Mouse (Mus musculus): ENCODE measurements around the gene Mapk1ip1. TPM values are rescaled to one million over a fixed set of nuclear protein-coding genes. Genes with fewer than 3 reads are reported as not detected.

Gene Mapk1ip1
- not detected in 2 replicates for polyA plus RNA-seq (2012; ENCODE audit: insufficient read depth, insufficient read length, low replicate concordance, missing spikeins)

DNA sequence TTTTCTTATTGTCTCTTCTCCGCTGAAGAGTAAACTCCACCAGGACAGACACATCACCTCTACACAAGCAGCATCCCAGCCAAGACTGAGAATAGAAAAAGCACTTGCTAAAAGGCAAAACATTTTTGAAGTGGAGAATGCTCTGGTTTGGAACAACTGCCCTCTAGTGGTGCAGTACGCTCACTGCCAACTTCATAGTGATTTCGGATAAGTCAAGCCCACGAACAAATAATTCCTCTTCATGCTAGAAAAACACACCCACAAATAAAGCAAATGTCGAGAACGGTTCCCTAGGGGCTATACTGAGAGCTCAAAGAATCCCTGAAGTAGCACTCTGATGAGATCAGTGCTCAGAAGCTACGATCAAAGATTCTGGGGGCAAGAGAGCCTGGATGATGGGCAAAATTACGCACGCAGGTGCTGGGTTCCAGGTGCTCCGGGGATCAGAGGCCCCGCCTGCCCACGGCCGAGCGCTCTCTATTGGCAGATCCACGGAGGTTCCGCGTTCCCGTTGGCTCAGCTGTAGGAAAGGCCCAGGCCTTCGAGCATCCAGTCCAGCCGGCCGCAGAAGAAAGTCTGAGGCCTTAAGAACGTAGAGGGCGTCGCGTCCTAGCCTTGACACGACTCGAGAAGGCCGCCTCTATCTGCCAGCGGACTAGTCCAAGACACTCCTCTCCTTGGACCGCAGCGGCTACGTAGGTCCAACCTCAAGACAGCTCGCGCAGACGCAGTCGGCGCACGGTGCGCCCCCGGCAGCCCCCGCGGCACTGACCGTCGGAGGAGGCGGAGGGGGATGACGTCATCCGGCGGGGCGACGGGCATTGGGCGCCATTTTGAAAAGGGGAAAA is at the start of gene Mapk1ip1, which contains the start of gene Ppp2r2d:
Mapk1ip1 (minus strand) TSS at position 730 of the 848 bp plus-strand sequence.
Ppp2r2d (plus strand) TSS at position 536 of the 848 bp plus-strand sequence.
- Histone ChIP-seq H3K4me1 (ENCODE audit: control insufficient read depth, insufficient read depth, low read length) (peaks cover 25% of the 10 kb centered on the region), H3K4me3 (ENCODE audit: insufficient read depth, low read depth, low read length) (peak within 1 kb of the TSS; percentile 84), H3K27ac (ENCODE audit: insufficient read depth, low read depth, low read length) (peak within 1 kb of the TSS; percentile 90)
- TF ChIP-seq CTCF (IDR thresholded peaks at IDR 0.05; ENCODE audit: insufficient read depth, low read depth, low read length): peak; percentile 53; the same call in 1 of the 2 replicates
- peak; percentile 87 for TF ChIP-seq POLR2A (IDR thresholded peaks at IDR 0.05; ENCODE audit: insufficient read depth, low read depth, low read length)
- under 1% methylated on average over 51 of the region's 51 CpGs for WGBS

DNA sequence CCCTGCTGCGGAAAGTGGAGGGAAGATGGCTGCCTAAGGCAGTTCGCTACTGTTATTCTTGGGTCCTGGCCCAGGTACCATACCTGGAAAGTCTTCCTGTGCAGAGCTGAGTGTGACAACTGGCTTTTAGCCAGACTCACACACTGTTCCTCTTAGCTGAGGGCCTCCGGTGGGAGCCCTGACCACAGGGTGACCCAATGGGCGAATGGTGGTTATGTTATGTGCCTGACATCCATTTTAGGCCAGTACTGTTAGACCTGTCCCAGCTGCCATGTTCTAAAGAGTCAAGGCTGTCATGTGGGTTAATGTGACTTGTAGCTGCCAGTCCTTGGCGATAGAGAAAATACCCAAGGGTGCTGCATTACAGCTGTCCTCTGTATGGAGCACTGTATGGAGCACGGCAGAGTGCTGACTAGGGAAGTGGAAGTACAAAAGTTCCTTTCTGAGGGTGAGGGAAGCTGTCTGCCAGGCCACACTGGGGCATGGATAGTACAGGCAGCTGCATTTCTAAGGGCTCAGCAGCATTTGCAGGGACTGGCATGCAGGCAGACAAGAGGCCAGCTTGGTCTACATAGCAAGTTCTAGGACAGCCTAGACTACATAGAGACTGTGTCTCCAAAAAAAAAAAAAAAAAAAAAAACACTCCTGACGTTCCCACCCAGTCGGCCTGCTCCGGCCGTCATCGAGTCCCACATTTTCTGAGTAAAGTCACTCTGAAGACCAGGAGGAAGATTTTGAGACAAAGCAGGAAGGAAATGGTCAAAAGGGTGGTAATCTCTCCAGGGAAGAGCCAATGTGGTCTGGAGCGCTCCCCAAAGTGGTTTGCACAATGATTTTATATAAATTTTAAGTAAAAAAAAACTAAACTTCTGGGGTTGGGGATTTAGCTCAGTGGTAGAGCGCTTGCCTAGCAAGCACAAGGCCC is 39.6 kb upstream of the Mapk1ip1 start:
- whole genome bisulfite sequencing: 90% methylated on average over 12 of the region's 13 CpGs
- TF ChIP-seq POLR2A (IDR thresholded peaks at IDR 0.05; ENCODE audit: insufficient read depth, low read depth, low read length): no peak
- no peak for TF ChIP-seq CTCF (IDR thresholded peaks at IDR 0.05; ENCODE audit: insufficient read depth, low read depth, low read length)
- H3K4me1 ChIP-seq (ENCODE audit: control insufficient read depth, insufficient read depth, low read length): peaks cover 2% of the 10 kb centered on the region; the same call in 1 of the 2 replicates

DNA sequence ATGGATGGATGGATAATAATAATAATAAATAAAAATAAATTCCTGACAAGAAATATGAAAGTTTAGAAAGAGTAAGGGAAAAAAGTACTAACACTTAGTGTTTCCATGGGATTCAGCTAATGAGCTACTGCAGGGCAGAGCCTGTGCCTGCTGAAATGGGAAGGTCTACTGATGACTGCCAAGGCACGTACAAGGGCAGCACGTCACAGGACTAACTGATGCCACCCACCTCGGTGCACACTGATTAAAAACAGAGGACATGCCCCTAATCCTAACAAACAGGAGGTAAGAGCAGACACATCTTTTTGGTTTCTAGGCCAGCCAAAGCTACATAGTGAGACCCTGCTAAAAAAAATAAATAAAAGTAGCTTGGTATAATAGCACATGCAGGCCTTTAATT is 37.7 kb upstream of the Mapk1ip1 start:
- TF ChIP-seq CTCF (IDR thresholded peaks at IDR 0.05; ENCODE audit: insufficient read depth, low read depth, low read length): no peak
- TF ChIP-seq POLR2A (IDR thresholded peaks at IDR 0.05; ENCODE audit: insufficient read depth, low read depth, low read length): no peak
- Histone ChIP-seq H3K27ac (ENCODE audit: insufficient read depth, low read depth, low read length) (no peak overlapping the region), H3K4me1 (ENCODE audit: control insufficient read depth, insufficient read depth, low read length) (peaks cover 2% of the 10 kb centered on the region; the same call in 1 of the 2 replicates), H3K4me3 (ENCODE audit: insufficient read depth, low read depth, low read length) (no peak overlapping the region)
- 93% methylated on average over 3 of the region's 3 CpGs for WGBS

More for the DNA sequence above, 39.6 kb upstream of the Mapk1ip1 start:
- Histone ChIP-seq H3K4me3 (ENCODE audit: insufficient read depth, low read depth, low read length) (no peak overlapping the region), H3K27ac (ENCODE audit: insufficient read depth, low read depth, low read length) (no peak overlapping the region)

DNA sequence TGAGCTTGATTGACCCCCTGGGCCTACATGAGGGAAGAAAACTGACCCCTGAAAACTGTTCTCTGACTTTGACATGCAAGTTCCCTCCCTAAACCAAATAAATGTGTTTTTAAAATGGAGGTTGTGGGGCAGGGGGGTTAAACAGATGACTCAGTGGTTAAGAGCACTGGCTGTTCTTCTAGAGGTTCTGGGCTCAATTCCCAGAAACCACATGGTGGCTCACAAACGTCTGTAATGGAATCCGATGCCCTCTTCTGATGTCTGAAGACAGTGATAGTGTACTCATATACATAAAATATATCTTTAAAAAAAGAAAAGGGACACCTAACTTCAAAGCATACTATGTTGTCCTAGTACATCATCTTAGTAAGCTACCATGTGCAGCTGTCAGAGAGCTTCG is 29.0 kb upstream of the Mapk1ip1 start:
- Histone ChIP-seq H3K27ac (ENCODE audit: insufficient read depth, low read depth, low read length) (no peak overlapping the region), H3K4me1 (ENCODE audit: control insufficient read depth, insufficient read depth, low read length) (no peaks in the 10 kb centered on the region; the same call in 1 of the 2 replicates), H3K4me3 (ENCODE audit: insufficient read depth, low read depth, low read length) (no peak overlapping the region)
- TF ChIP-seq CTCF (IDR thresholded peaks at IDR 0.05; ENCODE audit: insufficient read depth, low read depth, low read length) (no peak), POLR2A (IDR thresholded peaks at IDR 0.05; ENCODE audit: insufficient read depth, low read depth, low read length) (no peak)
- WGBS: 54% methylated on average over 3 of the region's 3 CpGs

DNA sequence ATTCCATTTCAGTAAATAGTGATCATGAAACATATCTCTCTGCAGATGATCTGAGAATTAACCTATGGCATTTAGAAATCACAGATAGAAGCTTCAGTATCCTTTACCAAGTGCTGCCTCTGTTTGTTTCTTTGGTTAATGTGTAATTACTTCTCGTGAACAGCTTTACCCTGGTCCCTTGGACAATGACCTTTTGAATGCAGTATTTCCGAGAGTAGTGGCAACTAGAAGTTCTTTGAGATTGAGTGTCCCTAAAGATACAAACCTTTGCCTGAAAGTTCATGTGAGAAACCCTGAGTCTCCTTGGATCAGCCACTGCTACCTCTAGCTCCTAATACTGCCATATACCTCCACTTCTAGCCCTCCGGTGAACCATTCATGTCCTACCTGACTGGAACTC is 26.9 kb upstream of the Mapk1ip1 start:
- no peak overlapping the region for H3K27ac ChIP-seq (ENCODE audit: insufficient read depth, low read depth, low read length)
- TF ChIP-seq POLR2A (IDR thresholded peaks at IDR 0.05; ENCODE audit: insufficient read depth, low read depth, low read length) (no peak), CTCF (IDR thresholded peaks at IDR 0.05; ENCODE audit: insufficient read depth, low read depth, low read length) (no peak)
- no peak overlapping the region for H3K4me3 ChIP-seq (ENCODE audit: insufficient read depth, low read depth, low read length)
- WGBS: 87% methylated on average over 3 of the region's 3 CpGs
- no peaks in the 10 kb centered on the region for H3K4me1 ChIP-seq (ENCODE audit: control insufficient read depth, insufficient read depth, low read length)

DNA sequence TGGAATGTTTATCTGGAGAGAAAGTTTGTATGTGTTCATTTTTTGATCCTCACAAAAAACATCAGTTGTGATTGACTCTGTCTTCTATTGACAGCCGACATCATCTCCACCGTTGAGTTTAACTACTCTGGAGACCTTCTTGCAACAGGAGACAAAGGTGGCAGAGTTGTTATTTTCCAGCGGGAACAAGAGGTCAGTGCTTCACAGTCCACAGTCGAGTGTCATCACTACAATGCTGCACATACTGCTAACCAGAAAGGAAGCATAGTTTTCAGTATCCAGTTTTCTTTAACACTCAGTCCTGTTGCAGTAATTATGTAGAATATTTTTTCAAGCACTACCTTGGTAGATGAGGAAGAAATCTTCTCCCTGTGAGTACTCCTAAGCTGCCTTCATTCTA is 22.2 kb upstream of the Mapk1ip1 start:
- no peak overlapping the region for H3K4me3 ChIP-seq (ENCODE audit: insufficient read depth, low read depth, low read length)
- peaks cover 4% of the 10 kb centered on the region; the same call in 1 of the 2 replicates for H3K4me1 ChIP-seq (ENCODE audit: control insufficient read depth, insufficient read depth, low read length)
- H3K27ac ChIP-seq (ENCODE audit: insufficient read depth, low read depth, low read length): no peak overlapping the region
- no peak for TF ChIP-seq CTCF (IDR thresholded peaks at IDR 0.05; ENCODE audit: insufficient read depth, low read depth, low read length)
- TF ChIP-seq POLR2A (IDR thresholded peaks at IDR 0.05; ENCODE audit: insufficient read depth, low read depth, low read length): no peak
- WGBS: 93% methylated on average over 4 of the region's 4 CpGs

DNA sequence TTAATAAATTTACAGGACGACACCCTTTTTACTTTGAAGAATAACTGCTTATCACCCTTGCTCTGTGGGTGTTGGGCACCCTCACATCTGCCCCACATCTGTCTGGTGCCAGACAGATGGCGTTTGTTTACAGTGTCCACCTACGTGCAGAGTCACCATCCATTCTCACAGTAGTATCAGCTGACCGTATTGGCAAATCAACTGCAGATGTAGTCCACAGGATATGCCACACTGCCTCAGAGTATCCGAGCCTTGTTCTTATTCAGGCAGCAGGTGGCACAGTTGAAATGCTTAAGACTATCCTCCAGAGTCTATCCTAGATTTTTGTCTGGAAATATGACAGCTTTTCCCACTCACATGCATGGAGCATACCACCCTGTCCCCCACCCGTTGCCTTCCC is 21.2 kb upstream of the Mapk1ip1 start:
- 67% methylated on average over 6 of the region's 6 CpGs for WGBS
- H3K4me1 ChIP-seq (ENCODE audit: control insufficient read depth, insufficient read depth, low read length): peaks cover 4% of the 10 kb centered on the region; the same call in 1 of the 2 replicates
- TF ChIP-seq CTCF (IDR thresholded peaks at IDR 0.05; ENCODE audit: insufficient read depth, low read depth, low read length) (no peak), POLR2A (IDR thresholded peaks at IDR 0.05; ENCODE audit: insufficient read depth, low read depth, low read length) (no peak)
- H3K4me3 ChIP-seq (ENCODE audit: insufficient read depth, low read depth, low read length): no peak overlapping the region
- no peak overlapping the region for H3K27ac ChIP-seq (ENCODE audit: insufficient read depth, low read depth, low read length)

DNA sequence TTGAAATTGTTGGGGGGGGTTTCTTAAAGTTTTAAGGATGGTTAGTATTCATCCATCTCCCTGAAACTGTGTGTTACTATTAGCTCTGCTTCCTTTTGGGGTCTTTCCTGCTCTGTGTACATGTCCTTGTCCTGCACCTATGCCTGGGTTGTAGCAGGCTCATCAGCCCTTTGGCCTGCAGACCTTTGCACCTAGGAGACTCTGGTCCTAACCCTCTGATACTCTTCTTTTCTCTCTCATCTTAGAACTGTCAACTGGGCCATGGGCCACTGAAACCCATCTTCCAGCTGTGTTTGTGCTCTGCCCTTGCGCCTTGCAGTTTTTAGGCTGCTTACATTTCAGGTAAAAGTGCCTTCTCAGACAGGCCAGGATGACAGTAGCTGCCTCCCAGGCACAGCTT is 18.7 kb upstream of the Mapk1ip1 start:
- Histone ChIP-seq H3K27ac (ENCODE audit: insufficient read depth, low read depth, low read length) (no peak overlapping the region), H3K4me3 (ENCODE audit: insufficient read depth, low read depth, low read length) (no peak overlapping the region), H3K4me1 (ENCODE audit: control insufficient read depth, insufficient read depth, low read length) (peaks cover 4% of the 10 kb centered on the region; the same call in 1 of the 2 replicates)
- TF ChIP-seq POLR2A (IDR thresholded peaks at IDR 0.05; ENCODE audit: insufficient read depth, low read depth, low read length) (no peak), CTCF (IDR thresholded peaks at IDR 0.05; ENCODE audit: insufficient read depth, low read depth, low read length) (no peak)
- WGBS: 100% methylated on average over 1 of the region's 1 CpGs

All from olfactory bulb, adult 2 months (tissue).